Mouse (Mus musculus): Measurements from ENCODE around the gene Btbd35f18. TPM values are rescaled to one million over a fixed set of nuclear protein-coding genes. Genes with fewer than 3 reads are reported as not detected.
"Not testable (repeated sequence)": the region's sequence is repeated elsewhere in the genome, so short reads cannot be mapped to it uniquely, and the experiment has no call there.

Btbd35f18 gene
- polyA plus RNA-seq (2015; fragmentation: Nextera tagmentation; extraction: Ambion mirVana) = not detected in 2 replicates

- H3K4me3 ChIP-seq (replicated peaks); H3K4me1 ChIP-seq (replicated peaks); ATAC-seq (ENCODE audit: insufficient read depth); H3K4me2 ChIP-seq; H3K36me3 ChIP-seq (replicated peaks); H3K9ac ChIP-seq; H3K9me3 ChIP-seq (replicated peaks); H3K27me3 ChIP-seq; H3K27ac ChIP-seq (replicated peaks): not testable (repeated sequence)
- WGBS (ENCODE audit: insufficient replicate concordance) = no CpG with 5 or more reads among the region's 3 CpGs
These were observed at the start of gene Btbd35f18 for GRCm38 (mm10) chrX:3699933-3700332. Gene Btbd35f18 (plus strand): TSS chrX:3700233.

Other genes with a start within 250 kb of the Btbd35f18 start
- gene Btbd35f10, start 52.7 kb downstream of the Btbd35f18 start, polyA plus RNA-seq (2015; fragmentation: Nextera tagmentation; extraction: Ambion mirVana) = not detected in 2 replicates

All from liver, embryonic 15.5 days (tissue).